In the genomic region with DNA sequence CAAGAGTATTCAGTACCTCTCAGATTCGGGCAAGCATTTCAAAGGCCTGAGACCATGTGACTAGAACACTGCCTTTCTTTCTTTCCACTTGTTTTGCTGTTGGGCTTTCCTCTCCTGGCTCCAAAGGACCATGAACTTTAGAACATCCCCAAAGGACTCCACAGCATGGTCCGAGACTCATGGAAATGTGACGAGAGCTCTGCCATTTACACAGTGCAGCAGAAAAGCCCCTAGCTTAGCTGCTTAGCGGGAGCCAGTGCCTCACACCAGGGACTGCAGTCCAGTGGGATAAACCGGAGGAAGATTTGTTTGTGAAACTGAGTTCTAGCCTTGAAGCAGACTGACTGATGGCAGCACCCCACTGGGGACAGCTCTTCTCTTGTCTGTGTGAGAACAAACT, we compare ENCODE assay signal across 18 mouse cellular contexts.
DNase-seq lines count a peak whose midpoint lies in the region.
"Had no signal": no experiment of that assay in that cellular context is flagged by ENCODE, and none has a peak within 500 bp of the region (broad histone marks: within the 10 kb centered on the region; RNA-seq: fewer than 3 reads in every experiment).

No protein-coding gene starts in this region.

- H3K4me1 ChIP-seq in heart, embryonic 10.5 days = peaks cover 24% of the 10 kb centered on the region
- H3K4me1 ChIP-seq: embryonic facial prominence, embryonic 12.5 days; embryonic facial prominence, embryonic 15.5 days; hindbrain, embryonic 12.5 days; hindbrain, embryonic 15.5 days had no signal

- intact Hi-C loops in heart, postnatal 25 days (cut with DNase I) = no loop called here

- WGBS in heart, embryonic 10.5 days = 77% methylated on average over 5 of the region's 5 CpGs

- peak overlapping the region; percentile 47; the same call in 1 of the 2 replicates for H3K27ac ChIP-seq in heart, embryonic 10.5 days
- H3K27ac ChIP-seq: embryonic facial prominence, embryonic 12.5 days; embryonic facial prominence, embryonic 15.5 days; hindbrain, embryonic 12.5 days; hindbrain, embryonic 15.5 days had no signal

- H3K36me3 ChIP-seq in heart, embryonic 10.5 days = peaks cover 10% of the 10 kb centered on the region; the same call in 1 of the 2 replicates
- H3K36me3 ChIP-seq: embryonic facial prominence, embryonic 12.5 days; embryonic facial prominence, embryonic 15.5 days; hindbrain, embryonic 12.5 days; hindbrain, embryonic 15.5 days had no signal

- no peaks in the 10 kb centered on the region for H3K27me3 ChIP-seq in heart, embryonic 10.5 days (ENCODE audit: insufficient read depth, poor library complexity, severe bottlenecking)
- H3K27me3 ChIP-seq: embryonic facial prominence, embryonic 12.5 days; embryonic facial prominence, embryonic 15.5 days; hindbrain, embryonic 12.5 days; hindbrain, embryonic 15.5 days had no signal

- no peaks in the 10 kb centered on the region for H3K9me3 ChIP-seq in heart, embryonic 10.5 days
- H3K9me3 ChIP-seq: embryonic facial prominence, embryonic 12.5 days; embryonic facial prominence, embryonic 15.5 days; hindbrain, embryonic 12.5 days; hindbrain, embryonic 15.5 days had no signal

- peak; percentile 41 to 71 for DNase-seq in adrenal gland, adult (ENCODE audit: inconsistent age in 2 of 2, low spot score in 1 of 2)
- DNase-seq in adrenal gland, postnatal 14 days = no peak
- peak; percentile 93 for DNase-seq in heart, adult 11 months
- DNase-seq in heart, postnatal 25 days (ENCODE audit: low spot score) = no peak
- DNase-seq in heart, embryonic 10.5 days (ENCODE audit: low spot score) = no peak
- DNase-seq in heart, adult 18-20 months = no peak
- DNase-seq: adrenal gland, postnatal 10 days; cerebellum, adult 11 months; cerebellum, adult 2 months; cerebellum, adult 9-11 months; cerebellum, postnatal 25 days; forebrain, postnatal 0 days; gastrocnemius, postnatal 10 days; kidney, adult 2 months had no signal

- no peak overlapping the region for H3K4me3 ChIP-seq in heart, embryonic 10.5 days
- H3K4me3 ChIP-seq: embryonic facial prominence, embryonic 12.5 days; embryonic facial prominence, embryonic 15.5 days; hindbrain, embryonic 12.5 days; hindbrain, embryonic 15.5 days had no signal

Comparison
In these comparisons a context has a peak if more than half of its experiments do, and no peak if none do; other contexts are left out.
1. DNase-seq: peak in adrenal gland, adult (2 of 2) and heart, adult 11 months (single experiment); none in adrenal gland, postnatal 14 days (single experiment), heart, postnatal 25 days (single experiment), heart, embryonic 10.5 days (single experiment) and heart, adult 18-20 months (0 of 2).